Mouse (Mus musculus): ENCODE measurements at regions not wholly inside any gene's neighbourhood (a gene's known extent, or its start where the extent isn't known, plus 50 kb on each side); places are given as distances from the start of the nearest gene placed in this dataset.
"Not testable (repeated sequence)": the region's sequence is repeated elsewhere in the genome, so short reads cannot be mapped to it uniquely, and the experiment has no call there.

- no peak for DNase-seq (ENCODE audit: low read depth, low spot score)
Measured at GRCm38 (mm10) chr4:110038696-110039095, 60.8 kb downstream of the Dmrta2 start.

- DNase-seq (ENCODE audit: low read depth, low spot score), result no peak
Measured at GRCm38 (mm10) chr4:110044851-110045618, 67.2 kb downstream of the Dmrta2 start.

- no peak for DNase-seq (ENCODE audit: low read depth, low spot score)
Measured at GRCm38 (mm10) chr4:110045651-110046269, 67.9 kb downstream of the Dmrta2 start.

- no peak for DNase-seq (ENCODE audit: low read depth, low spot score)
Measured at GRCm38 (mm10) chr4:110046270-110046651, 68.4 kb downstream of the Dmrta2 start.

GRCm38 (mm10) chr4:110050393-110051280 lies 72.8 kb downstream of the Dmrta2 start:
- peak; percentile 84 for DNase-seq (ENCODE audit: low read depth, low spot score)

GRCm38 (mm10) chr4:110051281-110051665 lies 73.4 kb downstream of the Dmrta2 start:
- no peak for DNase-seq (ENCODE audit: low read depth, low spot score)

- no peak for DNase-seq (ENCODE audit: low read depth, low spot score)
Measured at GRCm38 (mm10) chr4:110051872-110052271, 74.0 kb downstream of the Dmrta2 start.

GRCm38 (mm10) chr4:110052998-110053397 lies 75.1 kb downstream of the Dmrta2 start:
- no peak for DNase-seq (ENCODE audit: low read depth, low spot score)

- DNase-seq (ENCODE audit: low read depth, low spot score), result no peak
Measured at GRCm38 (mm10) chr4:110073836-110074235, 96.0 kb downstream of the Dmrta2 start.

- no peak for DNase-seq (ENCODE audit: low read depth, low spot score)
Measured at GRCm38 (mm10) chr4:110083371-110083770, 105.5 kb downstream of the Dmrta2 start.

GRCm38 (mm10) chr4:110087570-110088247 lies 109.9 kb downstream of the Dmrta2 start:
- DNase-seq (ENCODE audit: low read depth, low spot score), result peak; percentile 82

- DNase-seq (ENCODE audit: low read depth, low spot score), result no peak
Measured at GRCm38 (mm10) chr4:110093040-110093820, 115.4 kb downstream of the Dmrta2 start.

GRCm38 (mm10) chr4:110094541-110094940 lies 116.7 kb downstream of the Dmrta2 start:
- no peak for DNase-seq (ENCODE audit: low read depth, low spot score)

- no peak for DNase-seq (ENCODE audit: low read depth, low spot score)
Measured at GRCm38 (mm10) chr4:110095760-110096593, 118.1 kb downstream of the Dmrta2 start.

- not testable (repeated sequence) for DNase-seq (ENCODE audit: low read depth, low spot score)
Measured at GRCm38 (mm10) chr4:110104119-110104518, 126.3 kb downstream of the Dmrta2 start.

- no peak for DNase-seq (ENCODE audit: low read depth, low spot score)
Measured at GRCm38 (mm10) chr4:110106620-110107243, 128.9 kb downstream of the Dmrta2 start.

GRCm38 (mm10) chr4:110119438-110119837 lies 141.6 kb downstream of the Dmrta2 start:
- DNase-seq (ENCODE audit: low read depth, low spot score), result peak; percentile 62

GRCm38 (mm10) chr4:110119874-110120273 lies 142.0 kb downstream of the Dmrta2 start:
- DNase-seq (ENCODE audit: low read depth, low spot score), result no peak

GRCm38 (mm10) chr4:110120761-110121160 lies 142.9 kb downstream of the Dmrta2 start:
- no peak for DNase-seq (ENCODE audit: low read depth, low spot score)
